Mouse (Mus musculus): ENCODE measurements around the gene Olfr1463. TPM values are rescaled to one million over a fixed set of nuclear protein-coding genes. Genes with fewer than 3 reads are reported as not detected.

Olfr1463 gene
- polyA plus RNA-seq (2015; fragmentation: Nextera tagmentation; extraction: Ambion mirVana): not detected in 2 replicates

GRCm38 (mm10) chr19:13231028-13231427 lies at the start of gene Olfr1463:
Olfr1463 (plus strand) TSS chr19:13231328.
- Histone ChIP-seq H3K36me3 (no peaks in the 10 kb centered on the region), H3K4me3 (replicated peaks) (no peak within 1 kb of the TSS), H3K27me3 (replicated peaks) (no peaks in the 10 kb centered on the region), H3K4me1 (replicated peaks) (no peaks in the 10 kb centered on the region), H3K9me3 (no peaks in the 10 kb centered on the region), H3K4me2 (replicated peaks) (no peak within 1 kb of the TSS), H3K9ac (no peak within 1 kb of the TSS), H3K27ac (no peak within 1 kb of the TSS)
- ATAC-seq: no peak

DNA sequence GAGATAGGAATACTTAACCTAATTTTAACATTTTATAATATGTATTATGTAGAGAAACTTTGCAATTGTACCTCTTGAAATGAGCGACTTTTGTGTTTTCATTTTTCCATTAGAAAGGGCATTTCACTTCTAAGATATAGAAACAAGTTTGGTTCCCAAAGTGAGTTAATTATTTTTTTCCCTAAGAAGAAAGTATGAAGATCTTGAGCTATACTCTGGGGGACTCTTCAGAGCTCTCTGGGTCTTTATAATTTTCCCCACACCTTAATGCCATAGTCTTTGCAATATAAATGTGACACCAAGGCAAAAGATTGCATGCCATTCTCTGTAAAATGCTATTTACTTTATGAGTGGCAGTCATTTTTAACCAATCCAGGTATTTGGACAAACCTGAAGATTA lies 45.7 kb upstream of the Olfr1463 start, which contains the start of gene Olfr1462:
Gene Olfr1462, plus strand, starts transcription at position 301 of the 400 bp plus-strand sequence.
- Histone ChIP-seq H3K9me3 (no peaks in the 10 kb centered on the region), H3K4me3 (replicated peaks) (no peak within 1 kb of the TSS), H3K27ac (no peak within 1 kb of the TSS), H3K36me3 (no peaks in the 10 kb centered on the region), H3K4me1 (replicated peaks) (no peaks in the 10 kb centered on the region), H3K27me3 (replicated peaks) (no peaks in the 10 kb centered on the region), H3K9ac (no peak within 1 kb of the TSS), H3K4me2 (replicated peaks) (no peak within 1 kb of the TSS)
- WGBS: 92% methylated on average over 1 of the region's 1 CpGs
- no peak for ATAC-seq

DNA sequence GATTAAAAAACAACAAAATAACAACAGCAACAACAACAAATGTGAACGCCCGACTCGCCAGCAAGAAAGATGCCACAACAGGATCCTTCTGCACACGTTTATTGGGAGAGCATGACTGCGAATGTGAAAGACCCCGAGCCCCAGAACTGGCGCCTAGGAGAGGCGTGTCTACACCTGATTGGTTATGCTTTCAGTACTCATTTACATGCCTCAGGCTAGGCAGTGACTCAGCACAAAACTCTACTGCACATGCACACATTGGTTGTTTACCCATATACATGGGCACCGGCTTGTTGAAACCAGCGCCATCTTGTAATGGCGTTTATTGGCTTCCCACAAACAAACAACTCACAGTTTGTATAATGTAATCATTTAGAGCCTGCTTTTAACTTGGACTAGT lies 9.5 kb upstream of the Olfr1463 start:
- no peak for ATAC-seq
- no peaks in the 10 kb centered on the region for H3K36me3 ChIP-seq
- H3K9ac ChIP-seq: no peak overlapping the region
- H3K9me3 ChIP-seq: no peaks in the 10 kb centered on the region
- no peak overlapping the region for H3K4me2 ChIP-seq (replicated peaks)
- H3K4me3 ChIP-seq (replicated peaks): no peak overlapping the region
- H3K4me1 ChIP-seq (replicated peaks): no peaks in the 10 kb centered on the region
- no peak overlapping the region for H3K27ac ChIP-seq
- H3K27me3 ChIP-seq (replicated peaks): no peaks in the 10 kb centered on the region
- WGBS: 87% methylated on average over 11 of the region's 11 CpGs

Other genes starting within 250 kb of the Olfr1463 start
- gene Olfr1451, start 236.3 kb upstream of the Olfr1463 start, polyA plus RNA-seq (2015; fragmentation: Nextera tagmentation; extraction: Ambion mirVana): not detected in 2 replicates
- gene Olfr1453, start 203.0 kb upstream of the Olfr1463 start, polyA plus RNA-seq (2015; fragmentation: Nextera tagmentation; extraction: Ambion mirVana): not detected in 2 replicates
- gene Olfr1454, start 170.7 kb upstream of the Olfr1463 start, polyA plus RNA-seq (2015; fragmentation: Nextera tagmentation; extraction: Ambion mirVana): not detected in 2 replicates
- not detected in 2 replicates for gene Olfr1457, start 133.4 kb upstream of the Olfr1463 start, polyA plus RNA-seq (2015; fragmentation: Nextera tagmentation; extraction: Ambion mirVana)
- gene Olfr1458, start 124.6 kb upstream of the Olfr1463 start, polyA plus RNA-seq (2015; fragmentation: Nextera tagmentation; extraction: Ambion mirVana): not detected in 2 replicates
- not detected in 2 replicates for gene Olfr1459, start 81.8 kb upstream of the Olfr1463 start, polyA plus RNA-seq (2015; fragmentation: Nextera tagmentation; extraction: Ambion mirVana)
- not detected in 2 replicates for gene Olfr1461, start 68.3 kb upstream of the Olfr1463 start, polyA plus RNA-seq (2015; fragmentation: Nextera tagmentation; extraction: Ambion mirVana)
- gene Olfr1462, start 45.6 kb upstream of the Olfr1463 start, polyA plus RNA-seq (2015; fragmentation: Nextera tagmentation; extraction: Ambion mirVana): not detected in 2 replicates
- gene Olfr1465, start 84.2 kb downstream of the Olfr1463 start, polyA plus RNA-seq (2015; fragmentation: Nextera tagmentation; extraction: Ambion mirVana): not detected in 2 replicates
- not detected in 2 replicates for gene Olfr1466, start 107.5 kb downstream of the Olfr1463 start, polyA plus RNA-seq (2015; fragmentation: Nextera tagmentation; extraction: Ambion mirVana)
- gene Olfr1467, start 130.9 kb downstream of the Olfr1463 start, polyA plus RNA-seq (2015; fragmentation: Nextera tagmentation; extraction: Ambion mirVana): not detected in 2 replicates
- gene Olfr1469, start 176.5 kb downstream of the Olfr1463 start, polyA plus RNA-seq (2015; fragmentation: Nextera tagmentation; extraction: Ambion mirVana): not detected in 2 replicates
- gene Olfr1471, start 212.1 kb downstream of the Olfr1463 start, polyA plus RNA-seq (2015; fragmentation: Nextera tagmentation; extraction: Ambion mirVana): not detected in 2 replicates
- not detected in 2 replicates for gene Olfr1472, start 224.8 kb downstream of the Olfr1463 start, polyA plus RNA-seq (2015; fragmentation: Nextera tagmentation; extraction: Ambion mirVana)
- gene Olfr1474, start 238.2 kb downstream of the Olfr1463 start, polyA plus RNA-seq (2015; fragmentation: Nextera tagmentation; extraction: Ambion mirVana): not detected in 2 replicates
- gene Olfr1475, start 248.9 kb downstream of the Olfr1463 start, polyA plus RNA-seq (2015; fragmentation: Nextera tagmentation; extraction: Ambion mirVana): not detected in 2 replicates